Mouse (Mus musculus): ENCODE data around the gene Ang.
A peak's percentile ranks its signal among the peaks of the same experiment; 100 is the strongest.

Ang gene

GRCm38 (mm10) chr14:51088970-51089673 is 1.8 kb upstream of the Ang start:
- peak; percentile 95 for DNase-seq

DNA sequence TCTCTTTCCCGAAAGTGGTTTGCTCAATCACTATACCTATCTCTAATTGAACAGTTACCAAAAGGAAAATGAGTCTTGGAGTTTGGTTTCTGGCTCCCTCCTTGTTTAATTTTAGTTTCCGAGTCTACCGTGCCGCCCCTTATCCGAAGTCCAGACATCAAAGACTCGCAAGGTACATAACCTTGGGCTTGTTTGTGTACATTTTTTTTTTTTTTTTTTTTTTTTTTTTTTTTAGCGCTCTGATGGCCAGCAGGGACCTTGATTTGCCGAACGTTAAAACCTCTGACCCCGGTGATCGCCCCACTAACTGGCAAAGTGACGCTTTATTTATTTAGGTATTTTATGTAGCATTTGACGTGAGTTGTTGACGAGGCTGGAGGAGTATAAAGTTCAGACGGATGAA is 1.3 kb upstream of the Ang start:
- DNase-seq, result no peak

- peak; percentile 82 for DNase-seq
Measured at GRCm38 (mm10) chr14:51090077-51090781, 721 bp upstream of the Ang start.

DNA sequence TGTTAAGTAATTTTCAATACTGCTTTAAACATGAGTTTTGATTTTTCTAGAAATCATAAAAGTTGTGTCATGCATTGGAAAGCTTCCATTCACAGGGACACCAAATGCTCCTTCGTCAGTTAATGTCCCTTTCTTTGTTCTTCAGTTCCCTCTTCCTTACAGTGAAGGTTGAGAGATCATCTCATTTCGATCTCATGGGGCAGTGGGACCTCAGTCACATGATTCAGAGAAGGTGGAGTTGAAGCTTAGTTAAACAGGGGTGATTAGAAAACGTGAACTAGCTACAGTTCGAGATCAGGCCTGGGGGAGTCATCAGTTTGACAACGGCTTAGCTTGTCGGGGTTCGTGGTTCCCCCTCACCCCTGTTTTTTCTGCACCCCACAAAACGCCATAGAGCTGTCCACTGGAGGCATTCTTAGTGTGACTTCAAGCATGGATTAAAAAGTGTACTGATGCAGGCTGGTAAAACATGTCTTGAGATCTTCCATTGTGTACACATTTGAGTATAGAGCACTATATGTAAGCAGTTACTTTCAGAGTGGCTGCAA is 1.2 kb downstream of the Ang start:
- DNase-seq, result no peak

- DNase-seq, result no peak
Measured at GRCm38 (mm10) chr14:51093496-51093895, 2.5 kb downstream of the Ang start.

GRCm38 (mm10) chr14:51094096-51094875 is 3.3 kb downstream of the Ang start:
- DNase-seq, result no peak

GRCm38 (mm10) chr14:51094921-51095320 is 4.0 kb downstream of the Ang start:
- DNase-seq, result no peak

DNA sequence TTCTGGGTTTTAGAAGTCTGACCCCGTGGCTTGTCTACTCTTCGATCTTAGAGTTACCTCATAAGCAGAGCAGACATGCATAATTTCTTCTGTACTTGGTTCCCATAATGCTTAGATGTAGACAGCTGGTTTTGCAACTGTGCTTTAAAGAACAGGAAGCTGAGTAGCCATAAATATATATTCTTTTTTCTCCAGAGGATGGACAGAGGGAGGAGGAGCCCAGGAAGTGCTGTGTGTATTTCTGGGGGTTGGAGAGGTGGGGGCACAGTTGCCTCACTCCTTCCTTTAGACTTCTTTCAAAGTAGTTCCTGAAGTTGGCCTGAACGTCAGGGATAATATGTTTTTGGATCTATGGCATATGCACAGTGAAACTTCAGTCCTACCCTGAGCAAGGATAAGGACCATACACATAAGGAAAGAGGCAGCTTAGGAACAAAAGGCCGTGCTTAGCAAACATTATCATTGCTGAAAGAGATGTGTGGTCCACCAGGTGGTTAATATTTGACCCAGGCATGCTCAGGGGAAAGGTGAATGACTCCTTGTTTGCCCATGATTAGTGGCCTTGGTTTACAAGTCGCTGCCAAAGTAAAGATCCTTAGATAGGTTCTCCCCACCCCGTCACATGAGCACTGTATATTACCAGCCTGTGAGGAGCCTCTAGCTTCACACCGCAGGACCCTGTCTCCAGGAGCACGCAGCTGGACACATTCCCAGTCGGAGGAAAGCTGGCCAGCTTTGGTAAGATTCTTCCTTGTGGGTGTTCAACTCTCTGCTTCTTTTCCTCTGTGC is 5.0 kb downstream of the Ang start:
- DNase-seq, result no peak

DNA sequence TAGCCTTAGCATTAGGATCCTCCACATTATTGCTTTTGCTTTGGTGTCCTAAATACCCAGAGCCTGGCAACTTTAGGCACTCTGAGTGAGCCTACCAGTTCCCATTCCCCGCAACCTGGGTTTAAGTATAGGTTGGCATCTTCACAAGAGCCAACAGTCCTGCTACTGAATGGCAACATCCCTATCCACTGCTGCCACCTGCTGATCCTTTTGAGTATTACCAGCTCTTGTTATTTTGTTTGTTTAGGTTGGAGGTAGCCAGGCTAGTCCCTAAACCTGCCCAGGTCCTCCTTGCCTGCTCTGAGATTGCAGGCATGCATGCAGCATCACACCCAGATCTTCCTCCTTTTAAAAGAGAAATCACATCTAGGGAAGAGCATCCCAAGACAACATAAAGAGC is 7.3 kb downstream of the Ang start:
- peak; percentile 34 for DNase-seq

DNA sequence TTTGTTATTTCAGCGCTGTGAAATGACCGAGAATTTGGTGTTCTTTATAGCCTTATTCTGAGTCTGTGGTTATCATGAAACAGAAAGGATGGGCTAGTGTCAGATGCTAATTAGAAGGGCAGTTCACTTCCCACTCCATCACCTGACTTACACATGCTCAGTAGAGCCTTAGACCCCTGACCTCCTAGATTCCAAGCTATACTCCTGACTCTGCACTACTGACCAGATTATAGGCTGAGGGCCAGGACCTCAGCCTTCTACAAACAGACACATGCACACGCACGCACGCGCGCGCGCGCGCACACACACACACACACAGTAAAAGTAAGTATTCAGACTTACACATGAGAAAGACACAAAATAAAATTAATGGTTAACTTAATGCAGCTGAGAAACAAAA is 8.0 kb downstream of the Ang start:
- DNase-seq, result no peak

GRCm38 (mm10) chr14:51101284-51101683 is 10.3 kb downstream of the Ang start:
- no peak for DNase-seq

DNA sequence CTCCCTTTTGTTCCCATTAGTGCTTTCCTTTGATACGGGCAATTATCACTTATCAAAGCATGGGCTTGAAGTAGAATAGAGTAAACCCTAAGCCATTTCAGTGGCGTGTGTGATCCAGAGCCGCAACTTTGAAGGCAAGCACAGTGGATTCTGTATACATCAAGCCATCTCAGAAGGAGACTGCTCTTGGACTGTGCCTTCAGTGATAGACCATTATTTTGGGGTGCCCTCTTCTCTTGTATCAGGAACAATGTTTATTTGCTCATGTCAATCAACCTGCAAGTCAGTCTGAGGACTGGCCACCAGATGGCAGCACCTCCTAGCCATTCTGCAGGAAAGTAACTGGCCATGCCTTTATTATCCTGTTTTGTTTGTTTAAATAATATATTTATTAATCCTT is 12.3 kb downstream of the Ang start:
- DNase-seq, result peak; percentile 86

- no peak for DNase-seq
Measured at GRCm38 (mm10) chr14:51104366-51104765, 13.4 kb downstream of the Ang start.

DNA sequence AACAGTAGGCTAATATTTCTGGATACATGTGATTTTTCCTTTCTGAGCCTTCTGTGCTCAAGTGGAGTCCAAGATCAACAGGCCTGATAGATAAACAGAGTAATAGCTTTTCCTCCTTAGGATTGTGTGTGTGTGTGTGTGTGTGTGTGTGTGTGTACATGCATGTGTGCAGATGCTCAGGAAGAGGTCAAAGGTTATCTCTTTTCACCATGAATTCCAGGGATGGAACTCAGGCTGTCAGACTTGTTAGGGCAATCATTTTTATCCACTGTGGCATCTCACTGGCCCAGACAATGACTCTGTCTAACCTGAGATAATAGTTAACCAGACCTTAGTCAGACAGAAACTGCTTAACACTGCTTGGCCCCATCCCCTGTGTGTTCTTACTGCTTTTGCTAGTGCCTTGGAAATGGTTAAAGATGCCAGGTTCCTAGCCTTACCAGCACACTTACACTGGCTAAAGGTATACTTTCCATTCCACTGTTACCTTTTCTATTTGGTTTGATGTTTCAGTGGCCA is 15.6 kb downstream of the Ang start:
- no peak for DNase-seq

- DNase-seq, result no peak
Measured at GRCm38 (mm10) chr14:51111966-51112365, 21.0 kb downstream of the Ang start.

GRCm38 (mm10) chr14:51113476-51113875 is 22.5 kb downstream of the Ang start:
- DNase-seq, result no peak

GRCm38 (mm10) chr14:51113916-51114560 is 23.1 kb downstream of the Ang start, which contains the start of gene Eddm3b:
Gene Eddm3b (plus strand): TSS chr14:51114426.
- DNase-seq, result no peak

- no peak for DNase-seq
Measured at GRCm38 (mm10) chr14:51125684-51126083, 34.7 kb downstream of the Ang start.

DNA sequence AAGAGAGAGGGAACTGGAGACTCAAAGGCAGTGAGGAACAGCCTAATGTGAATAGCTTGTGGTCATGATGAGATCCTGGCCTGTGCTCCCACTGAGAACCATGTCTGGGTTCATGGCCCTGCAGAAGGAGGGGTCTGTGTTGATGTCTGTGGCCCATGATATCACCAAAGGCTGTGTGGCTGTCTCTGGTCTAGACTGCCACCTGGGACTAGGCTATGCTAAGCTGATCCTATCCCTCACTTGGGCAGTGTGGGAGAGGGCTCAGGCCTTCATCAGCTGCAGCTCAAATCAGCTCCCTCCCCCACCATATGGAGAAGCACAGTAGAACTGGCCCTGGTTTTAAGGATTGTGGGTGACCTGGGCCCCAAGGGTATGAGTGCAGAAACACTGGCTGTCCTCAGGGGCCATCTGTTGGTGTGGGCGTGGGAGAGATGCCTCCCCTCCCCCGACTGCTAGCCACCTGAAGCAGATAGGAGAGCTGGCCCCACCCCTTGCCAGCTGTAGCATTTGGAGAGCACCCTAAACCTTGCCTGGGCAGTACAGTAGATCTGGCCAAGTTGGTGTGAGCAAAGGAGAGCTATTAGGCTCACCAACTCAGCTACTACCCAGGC is 36.8 kb downstream of the Ang start:
- peak; percentile 92 for DNase-seq

DNA sequence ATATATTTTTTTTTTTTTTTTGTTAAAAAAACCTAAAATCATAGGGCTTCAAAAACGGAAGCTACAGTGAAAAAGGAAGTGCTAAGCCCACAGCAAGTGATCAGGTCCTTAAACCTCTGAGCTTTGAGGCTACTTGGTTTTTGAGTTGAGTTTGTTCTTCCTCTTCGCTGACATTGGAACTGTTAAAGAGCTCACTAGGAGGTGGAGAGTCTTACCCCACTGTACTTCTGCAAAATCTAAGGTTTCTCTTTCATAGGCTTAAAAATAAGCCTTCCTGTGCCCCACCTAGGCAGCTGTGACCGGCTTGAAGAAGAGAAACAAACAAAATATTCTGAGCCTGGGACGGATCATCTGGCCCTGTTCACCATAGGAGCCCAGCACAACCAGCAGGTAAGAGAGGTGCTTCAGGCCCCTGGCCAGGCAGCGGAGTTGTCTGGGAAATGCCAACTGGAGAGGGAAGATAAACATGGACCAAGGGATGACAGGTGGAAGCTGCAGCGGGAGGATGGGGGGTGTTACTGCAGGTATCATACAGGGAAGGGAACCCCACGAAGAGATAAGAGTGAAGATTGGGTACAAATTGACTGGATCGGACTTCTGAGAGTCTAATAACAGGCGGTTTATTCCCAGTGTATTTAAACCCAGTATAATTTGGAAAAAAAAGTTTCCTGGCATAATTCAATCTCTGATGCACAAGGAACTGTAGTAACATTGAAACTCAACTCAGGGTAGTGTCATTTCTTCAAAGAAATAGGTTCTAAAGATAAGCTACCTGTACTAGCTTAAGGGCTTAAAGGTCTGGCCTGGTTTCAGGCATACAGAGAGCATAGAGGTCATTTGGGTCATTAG is 38.0 kb downstream of the Ang start:
- peak; percentile 74 for DNase-seq
